Mouse (Mus musculus) left cerebral cortex, postnatal 36 days (tissue): ENCODE measurements around the gene Krtap13-1. TPM values are rescaled to one million over a fixed set of nuclear protein-coding genes. Genes with fewer than 3 reads are reported as not detected.

Experiments
- total RNA-seq, 2 experiments: library from RNA; stranded (reverse); gene quantifications; 2 replicates each; pipeline ENCODE4 v1.2.3; 2021

The Krtap13-1 gene
- total RNA-seq, 2 experiments from 2014 or later = not detected

Other genes with a start within 250 kb of the Krtap13-1 start
- gene Cldn17, start 221.9 kb upstream of the Krtap13-1 start, total RNA-seq = not detected
- not detected for gene Cldn8, start 165.7 kb upstream of the Krtap13-1 start, total RNA-seq
- gene Krtap24-1, start 116.6 kb upstream of the Krtap13-1 start, total RNA-seq = not detected
- gene 2310079G19Rik, start 101.2 kb upstream of the Krtap13-1 start, total RNA-seq = not detected
- gene Krtap26-1, start 81.1 kb upstream of the Krtap13-1 start, total RNA-seq = not detected
- gene Krtap27-1, start 57.2 kb upstream of the Krtap13-1 start, total RNA-seq = not detected
- not detected for gene 2310061N02Rik, start 20.9 kb upstream of the Krtap13-1 start, total RNA-seq
- not detected for gene Krtap13, start 22.8 kb downstream of the Krtap13-1 start, total RNA-seq
- gene 2310034C09Rik, start 30.0 kb downstream of the Krtap13-1 start, total RNA-seq = not detected
- not detected for gene 2310057N15Rik, start 45.3 kb downstream of the Krtap13-1 start, total RNA-seq
- not detected for gene Gm5965, start 49.0 kb downstream of the Krtap13-1 start, total RNA-seq
- not detected for gene Gm20741, start 83.4 kb downstream of the Krtap13-1 start, total RNA-seq
- not detected for gene Krtap15, start 91.4 kb downstream of the Krtap13-1 start, total RNA-seq
- gene Krtap14, start 97.3 kb downstream of the Krtap13-1 start, total RNA-seq = not detected
- gene Krtap19-1, start 140.5 kb downstream of the Krtap13-1 start, total RNA-seq = not detected
- not detected for gene Krtap19-2, start 145.4 kb downstream of the Krtap13-1 start, total RNA-seq
- not detected for gene Krtap19-3, start 149.2 kb downstream of the Krtap13-1 start, total RNA-seq
- gene Krtap19-4, start 156.2 kb downstream of the Krtap13-1 start, total RNA-seq = not detected
- not detected for gene Krtap19-5, start 167.6 kb downstream of the Krtap13-1 start, total RNA-seq
- not detected for gene Krtap19-9b, start 203.4 kb downstream of the Krtap13-1 start, total RNA-seq
- not detected for gene Krtap16-3, start 234.0 kb downstream of the Krtap13-1 start, total RNA-seq